Mouse (Mus musculus): ENCODE measurements around the gene Kdf1.

DNA sequence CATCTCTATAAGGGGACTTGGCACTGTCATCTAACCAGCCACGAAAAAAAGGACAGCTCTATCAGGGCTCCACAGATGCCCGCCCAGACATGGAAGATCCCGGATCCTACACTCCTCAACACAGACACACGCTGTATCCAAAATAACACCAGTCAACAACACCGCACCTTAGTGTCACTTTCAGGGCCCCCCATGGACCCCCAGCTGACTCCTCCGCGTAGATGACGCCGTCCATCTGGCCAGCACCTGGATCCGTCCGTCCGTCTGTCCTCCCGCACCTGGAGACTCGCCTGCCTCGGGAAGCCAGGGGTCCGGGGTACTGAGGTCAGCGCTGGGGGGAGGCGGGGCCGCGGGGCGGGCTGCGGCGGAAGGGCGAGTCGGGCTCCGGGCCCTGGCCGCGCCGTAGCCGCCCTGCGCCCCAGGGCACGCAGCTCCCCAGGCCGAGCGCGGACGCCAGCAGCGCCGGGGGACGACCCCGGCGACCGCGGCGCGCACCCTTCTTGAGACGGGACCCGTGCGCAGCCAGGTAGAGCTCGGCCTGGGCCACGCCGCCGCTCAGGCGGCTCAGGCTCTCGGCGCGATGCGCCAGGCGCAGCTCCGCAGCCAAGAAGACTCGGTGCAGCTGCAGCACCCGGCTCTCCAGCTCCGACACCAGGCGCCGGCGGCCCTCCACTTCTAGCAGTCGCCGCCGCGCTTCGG lies 21.2 kb upstream of the Kdf1 start:
- TF ChIP-seq POLR2A (IDR thresholded peaks at IDR 0.05; ENCODE audit: control insufficient read depth, low read depth, low read length) (no peak), CTCF (IDR thresholded peaks at IDR 0.05; ENCODE audit: control insufficient read depth, insufficient read depth, insufficient replicate concordance, low read depth, low read length) (no peak)
